Mouse (Mus musculus): ENCODE measurements around the gene Spcs3.

Spcs3 gene

DNA sequence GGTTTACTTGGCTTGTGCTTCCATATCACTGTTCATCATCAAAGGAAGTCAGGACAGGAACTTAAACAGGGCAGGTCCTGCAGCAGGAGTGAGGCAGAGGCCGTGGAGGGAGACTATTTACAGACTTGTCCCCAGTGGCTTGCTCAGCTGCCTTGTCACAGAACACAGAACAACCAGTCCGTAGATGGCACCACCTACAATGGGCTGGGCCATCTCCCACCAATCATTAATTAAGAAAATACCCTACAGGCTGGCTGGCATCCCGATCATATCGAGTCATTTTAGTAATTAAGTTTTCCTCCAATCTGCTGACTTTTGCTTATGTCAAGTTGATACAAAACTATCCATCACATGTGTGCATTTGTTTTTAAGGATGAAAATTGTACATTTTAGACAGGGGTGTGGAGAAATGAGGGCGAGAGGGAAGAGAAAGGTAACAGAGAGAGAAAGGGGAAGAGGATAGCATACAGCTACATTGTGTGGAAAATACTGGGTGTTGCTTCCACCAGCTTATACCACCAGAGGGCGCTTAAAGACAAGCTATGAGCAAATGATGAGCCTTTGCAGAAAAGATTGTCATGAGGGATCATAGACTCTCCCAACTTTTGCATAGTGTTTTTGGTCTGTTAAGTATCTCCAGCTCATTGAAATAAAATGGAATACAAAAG lies 22.2 kb downstream of the Spcs3 start:
- DNase-seq: peak; percentile 23 to 79

DNA sequence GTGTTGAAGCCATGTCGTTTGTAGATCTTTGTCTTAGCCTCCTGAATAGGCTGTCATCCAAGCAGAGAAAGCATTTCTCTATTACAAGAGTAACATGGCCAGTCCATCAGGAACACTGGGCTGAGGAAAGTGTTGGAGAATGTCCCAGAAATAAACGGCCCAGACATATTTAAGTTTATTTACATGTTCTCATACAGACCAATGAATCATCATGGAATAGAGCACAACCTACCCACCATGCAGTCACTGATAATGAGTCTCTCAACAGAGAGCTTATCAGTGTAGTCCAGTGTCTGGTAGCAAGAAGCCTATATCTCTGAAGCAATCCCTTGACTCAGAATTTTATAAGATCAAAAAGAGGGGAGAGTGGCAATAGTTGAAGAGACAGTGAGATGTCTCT lies 24.7 kb downstream of the Spcs3 start:
- DNase-seq: no peak

DNA sequence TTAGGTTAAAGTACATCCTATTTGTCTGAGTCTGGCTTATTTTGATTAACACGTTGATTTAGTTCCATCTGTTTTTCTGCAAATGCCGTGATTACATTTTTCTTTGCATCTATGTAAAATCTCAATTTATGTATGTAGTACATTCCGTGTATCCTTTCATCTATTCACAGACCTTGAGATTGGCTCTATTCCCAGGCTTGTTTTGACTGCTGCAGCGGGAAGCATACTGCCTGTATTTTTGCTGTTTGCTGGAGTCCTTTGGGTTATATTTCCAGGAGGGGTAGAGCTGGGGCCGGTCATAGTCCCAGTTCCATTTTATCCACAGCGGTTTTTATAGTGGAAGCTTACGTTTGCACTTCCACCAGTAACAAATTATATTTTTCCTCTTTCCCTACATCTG lies 26.7 kb downstream of the Spcs3 start:
- DNase-seq: no peak

DNA sequence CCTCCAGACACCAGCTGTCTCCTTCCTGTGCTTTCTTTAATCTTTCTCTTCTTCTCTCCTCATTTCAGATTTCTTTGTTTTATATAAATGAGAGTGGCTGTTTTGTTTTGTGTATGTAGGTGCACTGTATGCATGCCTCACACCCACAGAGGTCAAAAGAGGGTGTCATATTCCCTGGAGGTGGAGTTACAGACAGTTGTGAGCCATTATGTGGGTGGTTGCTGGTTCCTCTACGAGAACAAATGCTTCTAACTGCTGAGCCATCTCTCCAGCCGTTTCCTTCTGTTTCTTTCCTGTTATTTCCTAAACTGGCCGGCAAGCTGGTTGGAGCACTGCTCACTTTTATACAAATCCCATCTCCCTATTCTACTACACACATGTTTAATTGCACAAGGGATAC lies 35.9 kb downstream of the Spcs3 start:
- no peak for DNase-seq

DNA sequence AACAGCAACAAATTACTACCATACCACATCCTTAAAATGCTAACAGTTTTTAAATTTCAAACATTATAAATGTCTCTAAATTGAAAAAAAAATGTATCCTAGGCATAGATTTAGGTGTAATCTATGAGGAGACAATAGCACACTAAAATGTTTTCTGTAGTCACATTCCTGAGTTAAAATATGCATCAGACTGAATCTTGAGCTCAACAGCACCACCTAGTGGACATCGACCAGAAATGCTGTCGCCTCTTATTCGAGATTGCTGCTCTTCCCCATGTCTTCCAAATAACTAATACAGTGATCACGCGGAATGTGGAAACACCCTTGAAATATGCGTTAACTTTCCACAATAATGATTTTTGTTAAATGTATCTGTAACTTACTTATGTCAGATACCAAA lies 36.7 kb downstream of the Spcs3 start:
- DNase-seq: peak in 1 of 2 experiments; percentile 54

DNA sequence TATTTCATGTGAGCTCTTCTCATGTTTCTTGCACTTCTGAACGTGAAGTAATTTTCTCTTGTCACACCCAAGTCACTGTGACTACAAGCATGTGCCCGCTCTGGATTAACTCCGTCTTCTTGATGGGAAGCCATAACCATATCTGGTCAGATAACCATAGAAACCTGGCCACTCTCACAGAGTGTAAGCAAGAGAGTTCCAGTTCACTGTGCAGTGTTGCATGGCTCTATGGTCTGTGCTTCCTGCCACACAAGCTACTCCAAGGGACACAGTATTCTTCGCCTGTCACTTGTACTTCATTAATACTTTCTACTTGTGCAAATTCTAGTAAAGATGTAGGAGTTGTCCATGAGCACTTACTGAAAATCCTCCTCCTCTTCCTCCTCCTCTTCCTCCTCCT lies 37.9 kb downstream of the Spcs3 start:
- no peak for DNase-seq

DNA sequence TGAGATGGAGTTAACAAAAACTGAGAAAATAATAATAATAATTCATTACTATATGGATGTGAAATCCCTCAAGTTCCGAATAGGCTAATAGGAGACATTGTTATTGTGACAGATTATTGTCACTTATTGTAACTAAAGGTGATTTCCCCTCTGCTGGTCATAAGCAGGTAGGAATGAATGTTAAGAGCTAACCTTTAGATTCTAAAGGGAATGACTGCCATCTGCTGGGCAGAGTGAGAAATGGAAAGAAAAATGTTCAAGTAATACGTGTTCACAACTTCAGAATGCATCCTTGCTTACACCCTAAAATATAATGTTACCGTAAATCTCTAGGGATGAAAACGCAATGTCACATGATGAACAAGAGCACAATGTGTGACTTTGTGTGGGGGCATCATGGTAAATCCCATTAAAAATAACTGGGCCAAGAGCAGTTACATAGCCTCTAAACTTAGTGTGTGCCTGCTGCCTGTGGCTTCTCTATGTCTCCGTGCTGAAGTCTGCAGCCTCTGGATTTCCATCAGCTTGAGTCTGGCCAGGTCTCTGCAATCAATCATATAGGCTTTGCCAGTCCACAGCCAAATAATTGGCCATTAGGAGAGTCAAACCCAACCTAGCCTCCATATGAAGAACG lies 38.6 kb downstream of the Spcs3 start:
- DNase-seq: peak in 1 of 2 experiments; percentile 35

DNA sequence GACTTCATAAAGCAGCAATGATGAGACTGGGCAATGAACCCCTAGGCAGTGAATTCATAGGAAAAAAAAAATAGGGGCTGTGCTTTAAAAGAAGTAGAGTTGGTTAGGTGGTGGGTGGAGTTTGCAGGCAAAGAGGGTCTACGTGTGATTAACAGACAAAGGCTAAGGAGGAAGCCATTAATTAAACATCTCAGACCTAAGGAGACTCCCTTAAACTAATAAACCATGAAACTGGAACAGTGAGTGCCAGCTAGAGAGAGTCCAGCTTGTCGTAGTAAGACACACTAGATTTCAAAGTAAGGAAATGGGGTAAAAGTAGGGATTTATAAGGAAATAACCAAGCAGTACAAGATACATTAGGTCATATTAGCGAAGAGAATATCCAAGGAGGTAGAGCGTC lies 41.4 kb downstream of the Spcs3 start:
- DNase-seq: no peak

DNA sequence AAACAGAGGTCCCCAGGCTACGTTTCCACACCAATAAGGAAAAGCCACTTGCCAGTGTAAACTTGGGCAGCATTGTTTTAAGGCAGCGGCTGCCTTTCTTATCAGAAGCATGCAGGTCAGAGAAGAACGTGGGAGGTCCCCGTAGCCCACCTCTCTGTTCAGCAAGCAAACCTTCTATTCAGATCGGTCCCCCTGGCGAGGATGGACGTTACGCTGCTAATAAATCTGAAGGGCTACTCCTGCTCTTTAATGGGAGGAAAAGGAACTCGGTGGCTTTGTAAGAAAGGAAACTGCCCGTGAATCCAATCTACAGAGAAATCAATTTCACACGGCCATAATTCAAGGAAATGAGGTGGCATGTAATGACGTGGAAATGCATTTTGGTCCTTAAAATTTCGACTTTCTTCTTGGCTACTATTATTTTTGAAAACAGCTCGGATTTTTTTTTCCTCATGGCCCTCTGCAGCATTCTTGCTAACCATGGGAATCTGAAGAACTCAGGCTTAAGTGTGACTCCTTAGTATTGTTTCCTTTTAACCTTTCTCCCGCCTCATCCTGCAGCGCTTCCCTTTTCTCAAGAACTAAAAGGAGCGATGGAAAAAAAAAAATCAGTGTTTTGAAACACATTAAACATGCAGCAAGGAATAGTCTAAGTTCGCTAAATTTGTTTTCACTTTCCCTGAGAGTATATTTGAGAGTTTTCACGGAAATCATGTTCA lies 43.1 kb downstream of the Spcs3 start:
- peak in 1 of 2 experiments; percentile 7 for DNase-seq

Data from lung, postnatal 4 days (tissue).